Mouse (Mus musculus) E14TG2a.4 (cell line): Measurements from ENCODE around the gene Fam166a.

Experiments used
- CTCF ChIP-seq: conservative IDR thresholded peaks from 2 replicates; pipeline ENCODE4 v1.5.1; 2014; ENCODE audit warnings: low read length
- NANOG ChIP-seq: IDR thresholded peaks from 2 replicates; pipeline ENCODE4 v1.6.1; 2014; ENCODE audit warnings: borderline replicate concordance, low read length, mixed read lengths
- POU5F1 ChIP-seq: IDR thresholded peaks from 2 replicates; pipeline ENCODE4 v1.6.1; 2014; ENCODE audit warnings: low read length, borderline replicate concordance

DNA sequence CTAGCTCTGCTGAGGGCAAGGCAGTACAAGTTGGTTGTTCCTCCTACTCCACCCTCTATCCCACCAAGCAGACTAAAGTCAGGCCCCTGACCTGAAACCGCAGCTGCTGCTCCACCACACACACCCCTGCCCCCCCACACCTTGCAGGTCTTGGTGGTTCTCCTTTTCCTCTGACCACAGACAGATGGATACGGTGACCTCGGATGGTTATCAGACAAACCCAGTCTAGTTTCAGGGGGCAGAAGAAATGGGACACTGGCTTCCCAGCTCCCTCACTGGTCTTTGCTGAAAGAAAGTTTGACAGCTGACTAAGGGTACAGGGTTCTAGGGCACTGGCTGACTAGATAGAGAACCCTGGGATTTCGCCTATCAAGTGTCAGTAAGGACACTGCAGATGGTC is 14.9 kb downstream of the Fam166a start:
- no peak for TF ChIP-seq CTCF
- no peak for TF ChIP-seq NANOG
- no peak for TF ChIP-seq POU5F1
